Mouse (Mus musculus): Measurements from ENCODE around the gene Nfat5.

Nfat5 gene

DNA sequence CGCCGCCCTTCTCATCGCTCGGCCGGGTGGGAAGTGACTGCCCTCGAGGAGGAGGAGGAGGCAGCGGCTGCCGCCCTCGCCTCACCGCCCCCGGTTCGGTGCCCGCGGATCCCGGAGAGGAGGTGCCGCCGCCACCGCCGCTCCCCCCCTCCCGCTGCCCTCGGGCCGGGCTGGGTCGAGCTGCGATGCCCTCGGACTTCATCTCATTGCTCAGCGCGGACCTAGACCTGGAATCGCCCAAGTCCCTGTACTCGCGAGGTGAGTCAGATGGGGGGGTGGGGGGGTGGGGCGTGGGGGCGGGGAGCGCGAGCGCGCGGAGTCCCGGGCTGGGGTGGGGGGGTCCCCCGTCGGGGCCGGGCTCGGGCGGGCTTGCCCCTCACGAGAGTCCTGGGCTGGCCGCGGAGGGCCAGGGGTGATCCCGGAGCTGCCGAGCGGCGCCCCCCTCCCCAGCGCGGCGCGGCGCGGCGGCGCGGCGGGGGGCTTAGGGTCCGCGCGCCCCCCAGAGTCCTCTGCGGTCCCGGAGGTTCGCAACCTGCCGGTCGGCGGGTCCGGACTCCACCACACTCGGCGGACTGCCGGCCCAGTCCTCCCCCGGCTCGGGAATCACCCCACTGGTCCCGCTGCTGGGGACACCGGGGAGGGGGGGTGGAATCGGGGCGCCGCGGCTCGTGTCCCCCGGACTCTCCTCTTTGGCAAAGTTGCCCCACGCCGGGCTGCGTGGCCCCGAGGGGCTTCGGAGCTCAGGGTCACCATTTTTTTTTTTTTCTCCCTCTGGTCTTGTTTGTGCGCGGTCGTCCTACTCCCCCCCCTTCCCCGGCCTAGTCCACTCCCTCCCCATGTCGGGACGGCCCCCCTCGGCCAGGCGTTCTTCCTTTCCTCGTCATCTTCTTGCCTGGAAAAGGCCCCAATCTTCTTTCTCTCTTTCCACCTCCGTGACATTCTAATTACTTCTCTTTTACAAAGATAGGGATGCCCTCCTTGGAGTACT is 665 bp downstream of the Nfat5 start:
- peak; percentile 76 for DNase-seq

- no peak for DNase-seq
Observed at GRCm38 (mm10) chr8:107295450-107295849, 2.2 kb downstream of the Nfat5 start.

DNA sequence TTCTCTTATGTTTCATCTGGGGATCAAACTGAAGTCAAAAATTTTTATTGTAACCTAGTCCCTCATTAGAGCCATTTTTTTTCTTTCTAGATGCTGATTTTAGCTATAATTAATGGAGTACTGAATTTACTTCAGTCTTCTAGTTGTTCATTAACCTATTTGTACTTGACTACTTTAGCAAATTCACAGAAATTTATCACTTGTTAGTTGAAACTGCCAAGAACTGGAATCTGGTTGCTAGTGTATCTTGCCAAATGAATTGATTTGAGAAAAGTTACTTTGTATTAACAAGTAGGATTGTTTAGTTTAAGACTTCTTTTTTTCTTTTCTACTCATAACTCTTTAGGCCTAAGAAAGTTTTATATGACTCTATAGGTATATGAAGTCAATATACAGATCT is 18.6 kb downstream of the Nfat5 start:
- no peak for DNase-seq

- DNase-seq = peak; percentile 93
Observed at GRCm38 (mm10) chr8:107324142-107324541, 30.9 kb downstream of the Nfat5 start.

GRCm38 (mm10) chr8:107329595-107329994 is 36.3 kb downstream of the Nfat5 start:
- peak; percentile 12 for DNase-seq

GRCm38 (mm10) chr8:107336480-107336879 is 43.2 kb downstream of the Nfat5 start:
- DNase-seq = peak; percentile 6

GRCm38 (mm10) chr8:107370311-107370710 is 77.0 kb downstream of the Nfat5 start:
- no peak for DNase-seq

DNA sequence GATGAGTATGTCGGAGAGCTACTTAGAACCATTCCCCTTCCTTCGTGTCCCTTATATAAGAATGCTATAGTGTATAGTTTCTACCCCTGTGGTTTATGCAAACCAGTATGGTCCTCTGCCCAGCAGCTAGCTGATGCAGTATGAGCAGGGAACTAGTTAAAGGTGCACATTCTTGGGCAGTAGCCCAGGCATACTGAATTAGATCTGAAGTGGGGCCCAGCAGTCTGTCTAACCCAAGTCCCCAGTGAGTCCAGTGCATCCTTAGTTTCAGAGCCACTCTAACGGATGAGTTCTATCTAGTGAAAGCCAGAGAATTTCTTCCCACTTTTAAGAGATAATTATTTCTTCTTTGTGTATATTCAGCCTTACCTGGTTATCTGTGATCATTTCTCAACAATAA is 84.1 kb downstream of the Nfat5 start:
- no peak for DNase-seq

GRCm38 (mm10) chr8:107380734-107381133 is 87.5 kb downstream of the Nfat5 start:
- DNase-seq = no peak

DNA sequence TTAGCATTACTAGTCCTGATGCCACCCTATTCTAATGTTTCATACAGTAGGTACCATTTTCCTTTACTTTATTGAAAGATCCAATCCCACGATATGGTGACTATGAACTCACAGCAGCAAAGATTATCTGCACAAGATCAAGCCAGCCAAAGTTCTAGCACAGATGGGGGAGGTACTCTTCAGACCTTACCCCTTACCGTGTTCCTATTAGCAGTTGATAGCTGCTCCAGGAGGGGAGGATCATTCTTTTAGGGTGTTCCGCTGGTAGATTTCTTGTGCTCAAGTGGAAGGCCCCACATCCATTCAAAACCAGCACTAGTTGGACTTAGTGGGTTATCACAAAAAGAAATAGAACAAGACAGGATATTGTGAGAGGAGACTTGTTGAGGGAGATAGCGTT is 88.4 kb downstream of the Nfat5 start:
- no peak for DNase-seq

GRCm38 (mm10) chr8:107382898-107383297 is 89.6 kb downstream of the Nfat5 start:
- no peak for DNase-seq

GRCm38 (mm10) chr8:107384651-107385050 is 91.4 kb downstream of the Nfat5 start:
- DNase-seq = no peak

- no peak for DNase-seq
Observed at GRCm38 (mm10) chr8:107385063-107385462, 91.8 kb downstream of the Nfat5 start.

- DNase-seq = no peak
Observed at GRCm38 (mm10) chr8:107386171-107386570, 92.9 kb downstream of the Nfat5 start.

DNA sequence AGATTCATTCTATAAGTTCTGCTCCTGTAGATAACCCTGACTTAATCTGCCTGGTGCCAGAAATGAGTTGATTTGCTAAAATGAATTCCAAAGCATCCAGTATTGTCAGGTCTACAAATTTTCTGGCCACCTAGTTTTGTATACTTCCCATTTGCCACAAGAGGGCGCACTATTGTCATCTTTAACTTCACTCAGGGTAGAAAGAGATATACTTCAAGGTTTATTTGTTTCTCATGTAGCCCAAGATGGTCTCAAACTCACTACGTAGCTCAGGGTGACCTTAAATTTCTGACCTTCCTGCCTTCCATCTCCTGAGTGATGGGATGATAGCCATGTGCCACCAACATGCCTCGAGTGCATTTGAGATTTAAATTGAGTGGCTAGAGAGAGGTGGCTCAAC is 93.4 kb downstream of the Nfat5 start:
- peak; percentile 44 for DNase-seq

DNA sequence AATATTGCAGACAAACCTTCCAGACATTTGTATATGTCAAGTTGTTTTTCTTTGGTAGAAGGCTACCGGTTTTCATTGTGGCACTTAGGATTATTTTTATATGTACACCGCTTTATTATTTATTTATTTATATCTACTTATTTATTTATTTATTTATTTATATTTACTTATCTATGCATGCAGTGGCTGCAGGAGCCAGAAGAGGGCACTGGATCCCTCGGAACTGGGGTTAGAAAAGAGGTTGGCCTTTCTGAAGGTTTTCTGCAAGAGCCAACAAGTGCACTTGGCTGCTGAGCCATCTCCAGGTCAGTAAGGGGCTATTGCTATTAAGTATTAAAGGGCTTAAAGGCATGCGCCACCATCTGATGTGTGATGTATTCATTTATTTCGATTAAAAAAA is 94.6 kb downstream of the Nfat5 start:
- peak; percentile 66 for DNase-seq

GRCm38 (mm10) chr8:107389557-107389956 is 96.3 kb downstream of the Nfat5 start:
- DNase-seq = peak; percentile 59

GRCm38 (mm10) chr8:107390476-107391135 is 97.3 kb downstream of the Nfat5 start:
- no peak for DNase-seq

GRCm38 (mm10) chr8:107391136-107391516 is 97.9 kb downstream of the Nfat5 start:
- DNase-seq = no peak

DNA sequence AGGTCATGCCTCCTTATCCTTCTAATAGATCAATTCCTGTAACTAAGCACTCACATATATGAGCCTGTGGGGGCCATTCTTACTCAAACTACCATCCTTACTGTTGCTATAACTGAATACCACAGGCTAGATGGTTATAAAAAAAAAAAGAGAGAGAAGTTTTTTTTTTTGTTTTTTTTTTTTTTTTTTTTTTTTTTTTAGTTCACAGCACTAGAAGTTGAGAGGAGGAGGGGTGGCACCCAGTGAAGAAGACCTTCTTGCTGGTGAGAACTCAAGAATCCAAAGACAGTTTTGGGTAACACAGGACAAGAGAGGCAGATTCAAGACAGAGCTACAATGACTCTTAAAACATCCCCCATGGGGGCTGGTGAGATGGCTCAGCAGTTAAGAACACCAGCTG is 102.1 kb downstream of the Nfat5 start:
- no peak for DNase-seq

GRCm38 (mm10) chr8:107396106-107396670 is 102.9 kb downstream of the Nfat5 start:
- no peak for DNase-seq

DNA sequence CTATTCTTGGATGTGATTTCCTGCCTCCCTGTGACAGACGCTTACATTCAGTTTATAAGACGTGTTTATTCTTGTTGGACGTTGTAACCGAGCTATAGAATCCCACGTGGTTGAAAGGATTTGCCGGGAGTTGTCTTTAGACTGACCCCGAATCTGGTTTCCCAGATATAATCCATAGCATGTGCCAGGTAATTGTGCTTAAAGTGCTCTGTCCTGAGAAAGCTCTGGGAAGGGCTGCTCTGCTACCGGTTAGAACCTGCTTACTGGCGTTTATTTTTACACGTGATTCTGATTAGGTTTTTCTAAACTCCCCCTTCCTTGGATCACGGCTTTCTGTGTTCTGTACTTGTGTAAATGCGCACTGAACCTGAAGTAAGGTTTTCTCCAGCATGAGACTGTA is 104.4 kb downstream of the Nfat5 start:
- no peak for DNase-seq

DNA sequence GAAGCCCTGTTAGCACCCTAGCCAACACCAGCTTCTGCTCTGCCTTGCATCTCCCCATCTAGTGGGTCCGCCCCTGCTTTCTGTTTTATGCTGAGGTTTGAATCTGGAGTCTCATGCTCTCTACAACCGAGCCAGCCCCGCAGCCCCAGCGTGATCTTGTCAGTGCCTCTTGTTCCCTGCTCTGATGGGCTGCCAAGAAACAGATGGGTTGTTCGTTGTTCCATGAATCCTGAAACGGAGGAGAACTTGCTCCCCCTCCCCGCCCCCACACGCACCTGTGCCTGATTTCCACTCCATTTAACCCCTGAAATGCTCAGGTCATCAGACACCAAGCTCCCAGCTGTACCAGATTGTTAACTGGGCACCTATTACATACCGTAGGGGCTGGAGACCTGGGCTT is 106.2 kb downstream of the Nfat5 start:
- no peak for DNase-seq

GRCm38 (mm10) chr8:107401866-107402265 is 108.6 kb downstream of the Nfat5 start:
- no peak for DNase-seq

All from lung, postnatal 36 days (tissue).